Mouse (Mus musculus) MEL (cell line): ENCODE data around the gene Hmgb4. TPM values are rescaled to one million over a fixed set of nuclear protein-coding genes. Genes with fewer than 3 reads are reported as not detected.

Experiments
- DNase-seq: peaks from one replicate; pipeline ENCODE4 v3.0.0; 2011; ENCODE audit warnings: low read depth, low spot score
- H3K27ac ChIP-seq: 2 replicates; pipeline ENCODE4 v1.5.1; 2012; ENCODE audit warnings: low read depth, mild to moderate bottlenecking, control low read depth, low read length, moderate library complexity; ENCODE audit not compliant: control insufficient read depth
- H3K27me3 ChIP-seq, 2 experiments: fragments of 150-350 bp in 1 of 2; sonication (generic) in 1 of 2; 2 replicates each; pipeline ENCODE4 v1.6.1; 2012; ENCODE audit warnings: low read length in 2 of 2, mild to moderate bottlenecking in 2 of 2, improper control_type of control experiment in 1 of 2, moderate library complexity in 1 of 2; ENCODE audit not compliant: insufficient read depth in 2 of 2, control insufficient read depth in 1 of 2
- H3K36me3 ChIP-seq, 2 experiments: 2 replicates each; pipeline ENCODE4 v1.6.1; 2012 to 2014; ENCODE audit warnings: low read length in 2 of 2, improper control_type of control experiment in 1 of 2, inconsistent platforms in 1 of 2, mild to moderate bottlenecking in 1 of 2; ENCODE audit not compliant: insufficient read depth in 2 of 2, control insufficient read depth in 1 of 2
- H3K4me1 ChIP-seq, 2 experiments: fragments of 150-350 bp in 1 of 2; sonication (generic) in 1 of 2; 2 replicates each; pipeline ENCODE4 v1.6.1; 2012; ENCODE audit warnings: low read length in 2 of 2, improper control_type of control experiment in 1 of 2, mild to moderate bottlenecking in 1 of 2; ENCODE audit not compliant: insufficient read depth in 2 of 2, control insufficient read depth in 1 of 2
- H3K4me3 ChIP-seq, 2 experiments: fragments of 150-350 bp in 1 of 2; sonication (generic) in 1 of 2; 2 replicates each; pipeline ENCODE4 v1.5.1; 2012; ENCODE audit warnings: low read depth in 2 of 2, low read length in 2 of 2, mild to moderate bottlenecking in 2 of 2, moderate library complexity in 2 of 2, control low read depth in 1 of 2, improper control_type of control experiment in 1 of 2; ENCODE audit not compliant: control insufficient read depth in 1 of 2, insufficient read depth in 1 of 2
- H3K79me2 ChIP-seq: 2 replicates; pipeline ENCODE4 v1.6.1; 2012; ENCODE audit warnings: mild to moderate bottlenecking, low read length, moderate library complexity; ENCODE audit not compliant: control insufficient read depth, poor library complexity, insufficient read depth
- H3K9ac ChIP-seq: 2 replicates; pipeline ENCODE4 v1.6.1; 2012; ENCODE audit warnings: low read depth, mild to moderate bottlenecking, control low read depth, low read length, moderate library complexity; ENCODE audit not compliant: control insufficient read depth, poor library complexity, severe bottlenecking
- H3K9me3 ChIP-seq: fragments of 150-350 bp; sonication (generic); replicated peaks from 2 replicates; pipeline ENCODE4 v1.6.1; 2012; ENCODE audit warnings: mild to moderate bottlenecking, low read length, improper control_type of control experiment, moderate library complexity; ENCODE audit not compliant: insufficient read depth
- CHD2 ChIP-seq: IDR thresholded peaks from 2 replicates; pipeline ENCODE4 v1.6.1; 2011; ENCODE audit warnings: low read length, improper control_type of control experiment
- CTCF ChIP-seq, 3 experiments: IDR thresholded peaks in 2 of 3; conservative IDR thresholded peaks in 1 of 3; 2 replicates each; pipeline ENCODE4 v1.5.1; 2011 to 2012; ENCODE audit warnings: low read length in 3 of 3, low read depth in 2 of 3, mild to moderate bottlenecking in 2 of 3, improper control_type of control experiment in 1 of 3, inconsistent platforms in 1 of 3, mixed read lengths in 1 of 3, moderate library complexity in 1 of 3; ENCODE audit not compliant: control insufficient read depth in 1 of 3, insufficient read depth in 1 of 3, poor library complexity in 1 of 3, severe bottlenecking in 1 of 3
- HCFC1 ChIP-seq: IDR thresholded peaks from 2 replicates; pipeline ENCODE4 v1.6.1; 2012; ENCODE audit warnings: low read depth, mild to moderate bottlenecking, inconsistent platforms, low read length, improper control_type of control experiment, moderate library complexity
- MXI1 ChIP-seq: IDR thresholded peaks from 2 replicates; pipeline ENCODE4 v1.6.1; 2011; ENCODE audit warnings: mild to moderate bottlenecking, low read depth, low read length, improper control_type of control experiment
- MYC ChIP-seq: IDR thresholded peaks from 2 replicates; pipeline ENCODE4 v1.6.1; 2011; ENCODE audit warnings: low read depth, mild to moderate bottlenecking, low read length, improper control_type of control experiment, moderate library complexity
- NELFE ChIP-seq: IDR thresholded peaks from 2 replicates; pipeline ENCODE4 v1.6.1; 2011; ENCODE audit warnings: low read depth, low read length, improper control_type of control experiment
- POLR2A ChIP-seq, 2 experiments: IDR thresholded peaks; 2 replicates each; pipeline ENCODE4 v1.6.1; 2011 to 2012; ENCODE audit warnings: low read length in 2 of 2, mild to moderate bottlenecking in 2 of 2, control low read depth in 1 of 2, improper control_type of control experiment in 1 of 2, low read depth in 1 of 2, moderate library complexity in 1 of 2; ENCODE audit not compliant: control insufficient read depth in 1 of 2, insufficient read depth in 1 of 2, poor library complexity in 1 of 2
- POLR2AphosphoS5 ChIP-seq: IDR thresholded peaks from 2 replicates; pipeline ENCODE4 v1.6.1; 2012; ENCODE audit warnings: low read depth, borderline replicate concordance, mild to moderate bottlenecking, inconsistent platforms, low read length, moderate library complexity, mixed read lengths
- RAD21 ChIP-seq: IDR thresholded peaks from 2 replicates; pipeline ENCODE4 v1.6.1; 2011; ENCODE audit warnings: mild to moderate bottlenecking, low read depth, low read length, improper control_type of control experiment
- SIN3A ChIP-seq: IDR thresholded peaks from 2 replicates; pipeline ENCODE4 v1.6.1; 2012; ENCODE audit warnings: low read length, improper control_type of control experiment, inconsistent platforms
- SMC3 ChIP-seq: IDR thresholded peaks from 2 replicates; pipeline ENCODE4 v1.6.1; 2011; ENCODE audit warnings: low read depth, low read length, improper control_type of control experiment
- TBP ChIP-seq: IDR thresholded peaks from 2 replicates; pipeline ENCODE4 v1.8.0; 2011; ENCODE audit warnings: low read depth, low read length, improper control_type of control experiment
- TCF12 ChIP-seq: IDR thresholded peaks from 2 replicates; pipeline ENCODE4 v1.6.1; 2014; ENCODE audit warnings: low read depth, mild to moderate bottlenecking, inconsistent platforms, low read length, improper control_type of control experiment, moderate library complexity
- USF1 ChIP-seq: IDR thresholded peaks from 2 replicates; pipeline ENCODE4 v1.6.1; 2014; ENCODE audit warnings: low read depth, mild to moderate bottlenecking, inconsistent platforms, low read length, improper control_type of control experiment, moderate library complexity
- USF2 ChIP-seq, 2 experiments: IDR thresholded peaks; 2 replicates each; pipeline ENCODE4 v1.6.1; 2011 to 2012; ENCODE audit warnings: improper control_type of control experiment in 2 of 2, low read length in 2 of 2, borderline replicate concordance in 1 of 2, inconsistent platforms in 1 of 2, low read depth in 1 of 2, mild to moderate bottlenecking in 1 of 2; ENCODE audit not compliant: insufficient read depth in 1 of 2
- ZC3H11A ChIP-seq: IDR thresholded peaks from 2 replicates; pipeline ENCODE4 v1.6.1; 2012; ENCODE audit warnings: low read depth, mild to moderate bottlenecking, inconsistent platforms, low read length, improper control_type of control experiment
- ZNF384 ChIP-seq: IDR thresholded peaks from 2 replicates; pipeline ENCODE4 v1.6.1; 2012; ENCODE audit warnings: low read depth, mild to moderate bottlenecking, inconsistent platforms, low read length, improper control_type of control experiment
- polyA plus RNA-seq, 2 experiments: library from polyadenylated mRNA; stranded (reverse) in 1 of 2; unstranded in 1 of 2; fragments of >175 nt in 1 of 2; fragments of >200 nt in 1 of 2; gene quantifications; 2 replicates each; pipeline versions ENCODE4 v1.2.1 to v1.2.4; 2012; ENCODE audit warnings: low replicate concordance in 2 of 2, low read depth in 1 of 2; ENCODE audit not compliant: insufficient read length in 2 of 2, insufficient read depth in 1 of 2, missing spikeins in 1 of 2
- total RNA-seq: library from RNA; depleted of rRNA; stranded (reverse); fragments of 300-350 nt; gene quantifications from 2 replicates; pipeline ENCODE4 v1.2.3, GENCODE M21; 2012

Gene Hmgb4
- total and polyA plus RNA-seq, 3 experiments = not detected

DNA sequence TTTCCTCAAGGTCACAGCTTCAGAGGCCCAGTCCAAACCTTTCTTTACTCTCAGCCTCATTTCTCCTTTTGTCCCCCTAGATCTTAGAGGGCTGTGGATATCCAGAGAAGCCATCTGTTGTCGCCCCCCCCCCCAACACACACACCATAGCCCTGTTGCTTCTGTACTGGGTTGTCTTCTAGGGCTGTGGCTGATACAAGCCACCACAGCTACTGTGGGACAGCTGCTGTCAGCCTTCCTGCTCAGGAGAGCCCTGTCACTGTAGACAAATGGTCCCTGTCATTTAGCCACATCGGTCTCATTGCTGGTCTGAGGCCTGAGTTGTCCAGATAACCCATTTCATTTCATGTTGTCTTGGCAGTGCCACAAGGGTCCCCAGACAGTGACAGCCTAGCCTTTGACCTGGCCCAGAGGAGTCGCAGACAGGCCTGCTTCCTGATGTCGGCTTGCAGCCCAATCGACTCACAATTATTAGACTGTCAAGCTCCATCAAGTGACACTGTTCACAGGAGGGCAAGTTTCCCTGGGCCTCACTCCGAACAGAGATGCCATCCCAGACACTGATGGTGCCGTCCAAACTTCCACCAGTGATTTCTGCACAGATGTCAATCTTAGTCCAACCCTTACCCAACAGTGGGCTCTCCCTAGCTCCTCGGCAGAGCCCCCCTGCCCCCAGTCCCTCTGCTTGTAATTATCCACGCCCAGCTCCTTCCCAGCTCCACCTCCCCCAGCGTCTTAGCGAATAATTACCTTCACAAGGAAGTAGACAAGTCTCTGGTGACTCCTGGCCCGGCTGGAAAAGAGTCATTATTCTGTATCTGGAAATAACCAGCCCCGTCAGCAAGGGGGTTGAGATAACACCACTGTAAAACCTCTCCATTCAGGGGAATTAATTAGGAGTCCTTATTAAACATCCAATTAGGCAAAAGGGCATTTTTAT, 33.1 kb downstream of the Hmgb4 start:
- Histone ChIP-seq H3K79me2 (no peaks in the 10 kb centered on the region), H3K4me3 (no peak overlapping the region), H3K9me3 (no peaks in the 10 kb centered on the region), H3K4me1 (no peaks in the 10 kb centered on the region), H3K9ac (no peak overlapping the region), H3K27me3 (no peaks in the 10 kb centered on the region), H3K27ac (no peak overlapping the region), H3K36me3 (no peaks in the 10 kb centered on the region)
- TF ChIP-seq HCFC1 (no peak), USF2 (IDR thresholded peaks at IDR 0.05; ENCODE audit: borderline replicate concordance in 1 of 2, insufficient read depth in 1 of 2, low read depth in 1 of 2, low read length in 2 of 2) (no peak), USF1 (no peak), CTCF (IDR thresholded peaks at IDR 0.05 in 2 of 3, conservative IDR thresholded peaks at IDR 0.05 in 1 of 3; ENCODE audit: control insufficient read depth in 1 of 3, insufficient read depth in 1 of 3, low read depth in 2 of 3, low read length in 3 of 3, poor library complexity in 1 of 3, severe bottlenecking in 1 of 3) (no peak), SMC3 (no peak), POLR2A (IDR thresholded peaks at IDR 0.05; ENCODE audit: control insufficient read depth in 1 of 2, insufficient read depth in 1 of 2, low read depth in 1 of 2, low read length in 2 of 2, poor library complexity in 1 of 2) (no peak), CHD2 (no peak), NELFE (no peak), RAD21 (no peak), MXI1 (no peak), MYC (no peak), POLR2AphosphoS5 (no peak)
- no peak for DNase-seq

DNA sequence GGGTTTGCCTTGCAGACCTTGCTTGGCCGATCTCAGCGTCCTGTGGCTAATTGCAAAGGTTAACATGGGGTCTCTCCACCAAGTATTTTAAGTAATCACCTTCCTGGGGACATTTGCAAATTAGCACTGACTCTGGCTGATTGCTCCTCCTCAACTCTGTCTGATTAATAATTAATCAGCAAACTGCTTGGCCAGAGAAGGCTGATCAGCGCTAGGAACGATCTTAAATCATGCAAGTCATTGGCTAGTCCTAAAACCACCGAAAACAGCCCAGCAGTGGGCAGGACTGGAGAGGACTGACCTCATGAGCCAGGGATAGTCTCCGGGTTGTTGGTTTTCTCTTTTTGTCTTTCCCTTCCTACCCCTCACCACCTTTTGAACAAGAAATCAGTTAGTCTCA, 36.3 kb downstream of the Hmgb4 start:
- no peaks in the 10 kb centered on the region for H3K27me3 ChIP-seq
- H3K4me3 ChIP-seq = no peak overlapping the region
- H3K9ac ChIP-seq = no peak overlapping the region
- no peaks in the 10 kb centered on the region for H3K36me3 ChIP-seq
- TF ChIP-seq ZC3H11A = no peak
- no peak for TF ChIP-seq TCF12
- no peak for TF ChIP-seq ZNF384
- TF ChIP-seq SIN3A = no peak
- TF ChIP-seq USF2 (IDR thresholded peaks at IDR 0.05; ENCODE audit: borderline replicate concordance in 1 of 2, insufficient read depth in 1 of 2, low read depth in 1 of 2, low read length in 2 of 2) = no peak
- TF ChIP-seq TBP = no peak
- TF ChIP-seq POLR2A (IDR thresholded peaks at IDR 0.05; ENCODE audit: control insufficient read depth in 1 of 2, insufficient read depth in 1 of 2, low read depth in 1 of 2, low read length in 2 of 2, poor library complexity in 1 of 2) = no peak
- no peak for TF ChIP-seq HCFC1
- no peaks in the 10 kb centered on the region for H3K4me1 ChIP-seq
- no peaks in the 10 kb centered on the region for H3K9me3 ChIP-seq
- no peak for DNase-seq
- H3K79me2 ChIP-seq = no peaks in the 10 kb centered on the region
- H3K27ac ChIP-seq = no peak overlapping the region
